Mouse (Mus musculus) skeletal muscle tissue, adult 2 months (tissue): ENCODE results near the gene Hoxd13.

Source experiments
- DNase-seq: peaks from one replicate; pipeline ENCODE4 v3.0.0-alpha.2; 2012; ENCODE audit warnings: low read depth, low spot score

Gene Hoxd13

GRCm38 (mm10) chr2:74667842-74668357 lies at the start of gene Hoxd13:
Gene Hoxd13, plus strand, starts transcription at chr2:74668310.
- DNase-seq = no peak

GRCm38 (mm10) chr2:74619676-74620246 lies 48.3 kb upstream of the Hoxd13 start:
- no peak for DNase-seq

- DNase-seq = no peak
These were observed 47.7 kb upstream of the Hoxd13 start for GRCm38 (mm10) chr2:74620368-74620767.

GRCm38 (mm10) chr2:74635412-74635811 lies 32.7 kb upstream of the Hoxd13 start:
- no peak for DNase-seq

GRCm38 (mm10) chr2:74642431-74642830 lies 25.7 kb upstream of the Hoxd13 start:
- DNase-seq = no peak

GRCm38 (mm10) chr2:74645631-74646030 lies 22.5 kb upstream of the Hoxd13 start:
- DNase-seq = no peak

- DNase-seq = no peak
These were observed 20.8 kb upstream of the Hoxd13 start for GRCm38 (mm10) chr2:74647082-74647864.

GRCm38 (mm10) chr2:74652996-74653340 lies 15.1 kb upstream of the Hoxd13 start:
- no peak for DNase-seq

GRCm38 (mm10) chr2:74653781-74654535 lies 14.2 kb upstream of the Hoxd13 start:
- no peak for DNase-seq

GRCm38 (mm10) chr2:74654743-74655419 lies 13.2 kb upstream of the Hoxd13 start:
- DNase-seq = no peak

- no peak for DNase-seq
These were observed 12.7 kb upstream of the Hoxd13 start for GRCm38 (mm10) chr2:74655420-74655781.

GRCm38 (mm10) chr2:74655821-74656631 lies 12.1 kb upstream of the Hoxd13 start:
- DNase-seq = no peak

GRCm38 (mm10) chr2:74656632-74657021 lies 11.5 kb upstream of the Hoxd13 start:
- no peak for DNase-seq

GRCm38 (mm10) chr2:74657251-74658023 lies 10.7 kb upstream of the Hoxd13 start:
- DNase-seq = no peak

- DNase-seq = no peak
These were observed 10.0 kb upstream of the Hoxd13 start for GRCm38 (mm10) chr2:74658024-74658666.

GRCm38 (mm10) chr2:74658667-74659371 lies 9.3 kb upstream of the Hoxd13 start:
- no peak for DNase-seq

- DNase-seq = no peak
These were observed 8.6 kb upstream of the Hoxd13 start, which contains the start of gene Evx2 for GRCm38 (mm10) chr2:74659507-74660005. Gene Evx2, minus strand, starts transcription at chr2:74659557.

- no peak for DNase-seq
These were observed 7.4 kb upstream of the Hoxd13 start for GRCm38 (mm10) chr2:74660421-74661375.
